Mouse (Mus musculus) left cerebral cortex, adult 8-10 months (tissue): ENCODE measurements at regions not wholly inside any gene's neighbourhood (a gene's known extent, or its start where the extent isn't known, plus 50 kb on each side); places are given as distances from the start of the nearest gene placed in this dataset.

Experiments used
- DNase-seq, 2 experiments: peaks; one replicate each; pipeline ENCODE4 v3.0.0; 2022; ENCODE audit warnings: low spot score in 2 of 2

DNA sequence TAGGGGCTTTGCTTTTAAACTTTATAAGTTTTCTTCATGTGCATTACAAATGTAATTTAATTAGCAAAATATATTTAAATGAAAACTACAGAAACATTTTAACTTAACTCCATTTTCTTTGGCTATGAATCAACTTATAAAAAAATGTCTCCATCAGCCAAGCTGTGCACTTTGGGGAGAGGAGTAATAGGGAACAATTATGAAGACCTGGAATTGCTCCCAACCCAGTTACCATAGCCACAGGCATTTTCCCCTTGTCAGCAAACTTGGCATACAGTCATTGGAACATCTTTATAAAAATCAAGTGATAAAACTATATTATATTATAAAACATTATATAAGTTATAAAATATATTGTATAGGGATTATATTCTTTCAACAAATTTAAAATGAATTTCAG lies 65.0 kb downstream of the Atxn7l3b start:
- DNase-seq: no peak

GRCm38 (mm10) chr10:112863375-112863774 lies 65.4 kb downstream of the Atxn7l3b start:
- no peak for DNase-seq

DNA sequence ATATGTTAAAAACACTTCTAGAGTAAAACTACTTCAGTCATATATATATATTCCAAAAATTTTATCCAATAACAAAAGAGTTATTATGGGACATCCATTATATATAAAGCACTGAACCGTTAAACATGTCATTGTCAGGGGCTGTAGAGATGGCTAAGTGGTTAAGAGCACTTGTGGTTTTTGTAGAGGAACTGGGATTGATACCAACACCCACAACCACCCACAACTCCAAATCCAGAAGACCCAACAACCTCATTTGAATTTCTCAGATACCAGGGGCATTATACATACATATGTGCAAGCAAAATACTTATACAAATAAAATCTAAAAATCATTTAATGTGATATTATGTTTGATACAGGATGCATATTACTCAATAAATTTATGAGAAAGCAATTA lies 76.8 kb downstream of the Atxn7l3b start:
- DNase-seq: no peak

DNA sequence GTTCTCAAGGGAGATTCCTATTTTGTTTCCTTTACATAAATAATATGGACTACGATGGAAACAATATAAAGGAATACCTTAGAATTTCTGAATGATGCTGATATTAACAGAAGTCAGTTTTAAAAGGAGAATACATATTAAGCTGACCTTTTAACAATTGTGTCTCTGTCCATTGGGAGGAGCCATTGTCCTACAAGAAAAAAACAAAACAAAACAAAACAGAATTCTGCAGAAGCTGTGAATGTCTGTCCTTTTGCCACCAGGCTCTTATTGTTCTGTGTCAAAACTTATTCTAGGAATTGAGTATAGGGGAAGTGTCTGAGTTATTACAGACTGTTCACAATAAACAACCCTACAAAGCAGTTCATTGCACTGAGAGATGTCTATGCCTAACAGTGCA lies 82.6 kb downstream of the Atxn7l3b start:
- DNase-seq: no peak

DNA sequence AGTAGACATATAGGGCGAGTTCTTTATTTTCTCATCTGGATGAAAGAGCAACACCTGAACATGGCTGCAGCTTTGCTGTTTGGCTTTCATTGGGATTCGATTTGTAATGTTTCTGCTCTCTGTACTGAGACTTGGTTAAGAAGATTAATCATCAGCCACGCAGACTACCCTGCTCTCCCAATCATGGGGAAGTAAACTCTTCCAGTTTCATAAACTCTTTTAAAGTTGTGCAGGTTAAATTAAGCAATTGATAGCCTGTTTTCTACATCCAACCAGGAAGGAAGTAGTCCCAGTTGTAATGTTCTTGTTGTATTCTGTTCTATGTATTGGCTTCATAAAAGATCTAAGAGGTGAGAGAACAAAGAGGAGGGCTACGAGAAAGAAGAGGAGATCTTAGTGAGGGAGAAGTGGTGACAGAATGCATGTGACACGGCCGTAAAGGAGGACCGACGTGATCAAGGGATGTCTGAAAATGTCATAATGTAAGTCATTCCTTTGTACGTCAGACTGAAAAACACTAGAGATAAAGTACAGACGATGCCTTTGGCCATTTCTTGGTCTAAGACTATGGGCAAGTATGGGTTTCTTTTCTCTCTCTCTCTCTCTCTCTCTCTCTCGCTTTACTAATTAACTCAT lies 91.3 kb downstream of the Atxn7l3b start:
- DNase-seq: no peak

DNA sequence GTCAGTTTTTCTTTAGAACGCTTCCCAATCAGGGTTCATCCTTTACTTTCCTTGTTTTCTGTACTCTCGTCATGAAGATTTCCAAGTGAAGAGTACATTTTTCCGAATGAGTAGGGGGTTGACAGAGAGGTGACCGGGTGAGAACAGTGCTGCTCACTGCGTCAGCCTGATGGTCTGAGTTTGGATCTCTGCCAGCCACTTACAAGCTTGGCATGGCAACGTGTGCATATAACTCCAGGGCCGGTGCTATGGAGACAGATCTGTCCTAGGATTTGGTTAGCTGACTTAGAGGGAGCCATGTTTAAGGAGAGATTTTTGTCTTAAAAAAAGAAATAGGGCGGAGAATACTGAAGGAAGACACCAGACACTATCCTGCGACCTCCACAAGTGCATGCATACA lies 92.8 kb downstream of the Atxn7l3b start:
- no peak for DNase-seq

DNA sequence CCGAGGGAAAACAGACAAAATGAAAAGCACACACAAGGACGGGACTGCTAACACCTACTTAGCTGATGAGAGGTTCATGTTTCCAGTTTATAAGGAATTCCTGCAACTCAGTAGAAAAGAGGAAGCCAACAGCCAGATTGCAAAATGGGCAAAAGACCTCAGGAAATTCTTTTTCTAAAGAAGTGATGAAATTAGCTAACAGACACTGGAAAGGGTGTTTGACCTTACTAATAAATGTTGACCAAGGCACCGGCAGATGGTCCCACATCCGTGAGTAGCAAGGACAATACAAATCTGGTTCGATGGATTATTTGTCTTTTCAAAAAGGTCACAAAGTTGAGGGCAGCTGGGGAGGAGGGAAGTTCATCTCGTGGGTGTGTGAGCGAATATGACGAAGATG lies 93.3 kb downstream of the Atxn7l3b start:
- no peak for DNase-seq

DNA sequence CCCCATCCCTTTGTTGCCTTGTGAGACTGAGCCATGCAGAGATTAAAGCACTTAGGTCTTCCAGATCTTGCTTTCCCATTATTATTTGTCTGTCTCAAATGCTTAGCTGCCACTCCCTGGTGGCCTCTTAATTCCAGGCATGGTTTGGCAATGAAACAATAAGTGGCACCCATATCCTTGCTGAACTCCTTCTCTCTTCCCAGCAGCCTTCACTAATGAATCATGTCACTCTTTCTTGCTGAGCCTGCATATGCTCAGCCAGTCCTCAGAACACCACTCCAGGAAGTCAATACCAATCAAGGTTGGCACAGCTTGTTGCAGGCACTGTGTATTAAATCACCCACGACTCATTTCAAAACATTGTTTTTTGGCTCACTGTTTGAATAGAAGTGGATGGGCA lies 118.6 kb downstream of the Atxn7l3b start:
- DNase-seq: no peak

GRCm38 (mm10) chr10:112803557-112803956 lies 125.2 kb downstream of the Atxn7l3b start:
- no peak for DNase-seq

GRCm38 (mm10) chr10:112801560-112801959 lies 127.2 kb downstream of the Atxn7l3b start:
- DNase-seq: peak in 1 of 2 experiments; percentile 23

GRCm38 (mm10) chr10:112798603-112799002 lies 130.2 kb downstream of the Atxn7l3b start:
- no peak for DNase-seq

DNA sequence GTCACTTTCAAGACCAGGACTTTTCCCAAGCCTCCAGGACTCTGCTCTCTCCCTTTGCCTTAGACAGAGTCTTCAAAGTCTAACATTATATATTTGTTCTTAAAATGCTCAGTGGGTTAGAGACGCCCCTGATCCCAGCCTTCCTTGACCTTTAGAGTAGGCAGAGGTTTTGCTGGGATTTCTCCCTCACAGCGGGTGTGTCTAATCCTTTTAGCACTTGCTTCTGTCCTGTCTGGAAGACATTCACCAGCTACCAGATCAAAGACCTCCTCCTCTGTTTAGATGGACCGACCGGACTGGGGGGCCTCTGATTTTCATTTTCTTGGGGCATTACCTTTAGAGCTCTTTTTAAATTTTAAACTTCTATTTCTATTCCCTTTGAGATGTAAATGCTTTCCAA lies 130.7 kb downstream of the Atxn7l3b start:
- no peak for DNase-seq

DNA sequence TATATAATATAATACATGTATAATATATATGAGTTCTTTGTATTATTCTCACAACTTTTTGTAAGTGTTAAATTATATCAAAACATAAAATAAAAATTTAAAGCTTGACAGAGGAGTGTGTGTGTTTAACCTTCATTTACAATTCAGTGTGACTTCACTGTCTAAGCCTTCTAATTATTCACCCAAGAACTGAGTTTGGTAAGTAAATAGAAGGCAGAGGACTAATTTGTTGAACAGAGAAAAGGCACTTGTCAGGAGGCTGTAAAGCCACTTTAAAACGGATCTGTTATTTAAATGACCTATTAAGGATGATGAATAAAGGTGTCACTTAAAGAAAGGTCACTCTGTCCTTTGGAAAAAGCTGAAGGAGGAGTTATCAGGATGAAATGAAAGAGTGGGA lies 132.9 kb downstream of the Atxn7l3b start:
- DNase-seq: no peak

GRCm38 (mm10) chr10:112795473-112795872 lies 133.3 kb downstream of the Atxn7l3b start:
- DNase-seq: no peak

DNA sequence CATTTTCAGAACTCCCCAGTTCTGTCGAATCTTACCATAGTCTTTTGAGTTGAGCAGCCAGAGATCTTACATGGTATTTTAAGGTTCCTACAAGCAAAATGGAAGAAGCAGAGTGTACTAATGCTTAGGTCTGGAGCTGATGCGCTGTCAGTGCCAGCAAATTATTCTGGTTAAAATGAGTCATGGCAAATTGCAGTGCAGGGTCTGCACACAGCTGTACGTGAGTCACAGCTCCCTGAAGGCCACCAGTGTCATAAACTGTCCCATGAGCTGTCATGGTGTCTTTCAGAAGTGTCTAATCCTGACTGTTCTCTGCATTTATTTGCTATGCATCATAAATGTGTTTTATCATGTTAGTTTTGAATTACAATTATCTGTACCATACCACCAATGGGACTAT lies 140.6 kb downstream of the Atxn7l3b start:
- DNase-seq: no peak

- DNase-seq: no peak
Observed at GRCm38 (mm10) chr10:112774262-112774661, 154.5 kb downstream of the Atxn7l3b start.

DNA sequence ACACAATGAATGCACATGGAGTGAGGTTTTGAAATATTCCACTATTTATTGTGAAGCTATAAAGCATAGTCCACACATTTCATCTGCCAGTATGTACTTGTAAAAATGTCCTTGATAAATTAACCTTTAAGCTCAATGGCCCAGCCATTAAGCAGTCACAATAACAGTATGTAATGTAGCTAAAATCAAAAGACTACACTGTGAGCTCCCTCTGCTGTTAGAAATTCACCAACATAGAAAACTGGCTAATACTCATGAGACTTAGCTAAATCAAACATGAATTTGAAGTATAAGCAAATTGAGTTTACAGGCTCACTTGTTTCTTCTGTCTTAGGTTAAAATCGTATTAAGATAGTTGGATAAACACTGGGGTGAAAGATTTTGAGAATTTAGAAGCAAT lies 182.1 kb downstream of the Atxn7l3b start:
- DNase-seq: no peak

- no peak for DNase-seq
Observed at GRCm38 (mm10) chr10:112743527-112743926, 185.3 kb downstream of the Atxn7l3b start.

GRCm38 (mm10) chr10:112742123-112742522 lies 186.7 kb downstream of the Atxn7l3b start:
- no peak for DNase-seq
